Mouse (Mus musculus) fibroblast of lung, adult 2 months (primary cell): ENCODE measurements around the gene Atn1.
A peak's percentile ranks its signal among the peaks of the same experiment; 100 is the strongest.

Experiments
- DNase-seq: peaks from one replicate; pipeline ENCODE4 v3.0.0-alpha.2; 2011; ENCODE audit warnings: low read depth

Gene Atn1

GRCm38 (mm10) chr6:124767920-124768703 is 11.8 kb upstream of the Atn1 start:
- no peak for DNase-seq

- DNase-seq: no peak
Measured at GRCm38 (mm10) chr6:124767536-124767919, 11.2 kb upstream of the Atn1 start.

- no peak for DNase-seq
Measured at GRCm38 (mm10) chr6:124765951-124766350, 9.6 kb upstream of the Atn1 start.

GRCm38 (mm10) chr6:124759259-124759658 is 2.9 kb upstream of the Atn1 start:
- DNase-seq: peak; percentile 46

- DNase-seq: no peak
Measured at GRCm38 (mm10) chr6:124758849-124759232, 2.5 kb upstream of the Atn1 start.

GRCm38 (mm10) chr6:124757909-124758848 is 1.9 kb upstream of the Atn1 start:
- DNase-seq: peak; percentile 27

GRCm38 (mm10) chr6:124757351-124757880 is 1.1 kb upstream of the Atn1 start:
- no peak for DNase-seq

GRCm38 (mm10) chr6:124756652-124757350 is 477 bp upstream of the Atn1 start:
- peak; percentile 36 for DNase-seq

GRCm38 (mm10) chr6:124755306-124755705 is 1.0 kb downstream of the Atn1 start:
- DNase-seq: no peak

- no peak for DNase-seq
Measured at GRCm38 (mm10) chr6:124753861-124754260, 2.5 kb downstream of the Atn1 start.

GRCm38 (mm10) chr6:124750405-124750804 is 5.9 kb downstream of the Atn1 start:
- no peak for DNase-seq

GRCm38 (mm10) chr6:124746654-124747632 is 9.4 kb downstream of the Atn1 start:
- DNase-seq: no peak

GRCm38 (mm10) chr6:124746296-124746605 is 10.1 kb downstream of the Atn1 start:
- DNase-seq: no peak

- DNase-seq: peak; percentile 83
Measured at GRCm38 (mm10) chr6:124745490-124746295, 10.6 kb downstream of the Atn1 start.

GRCm38 (mm10) chr6:124744755-124745321 is 11.5 kb downstream of the Atn1 start:
- no peak for DNase-seq

- no peak for DNase-seq
Measured at GRCm38 (mm10) chr6:124743647-124744046, 12.7 kb downstream of the Atn1 start.

GRCm38 (mm10) chr6:124742839-124743514 is 13.3 kb downstream of the Atn1 start:
- DNase-seq: no peak

- no peak for DNase-seq
Measured at GRCm38 (mm10) chr6:124741842-124742241, 14.5 kb downstream of the Atn1 start.
